Mouse (Mus musculus) NIH3T3 (cell line): ENCODE data around the gene Rpl18.
A peak's percentile ranks its signal among the peaks of the same experiment; 100 is the strongest.

ENCODE experiments used
- DNase-seq: peaks from one replicate; pipeline ENCODE4 v3.0.0-alpha.2; 2012; ENCODE audit warnings: low read depth

Rpl18 gene

GRCm38 (mm10) chr7:45733477-45733876 lies 18.2 kb downstream of the Rpl18 start:
- no peak for DNase-seq

GRCm38 (mm10) chr7:45739162-45739763 lies 24.0 kb downstream of the Rpl18 start:
- DNase-seq, result peak; percentile 96

GRCm38 (mm10) chr7:45739820-45740219 lies 24.6 kb downstream of the Rpl18 start:
- DNase-seq, result peak; percentile 25

- DNase-seq, result no peak
Observed at GRCm38 (mm10) chr7:45741308-45741707, 26.1 kb downstream of the Rpl18 start.

- no peak for DNase-seq
Observed at GRCm38 (mm10) chr7:45741777-45742176, 26.5 kb downstream of the Rpl18 start.

GRCm38 (mm10) chr7:45742338-45742737 lies 27.1 kb downstream of the Rpl18 start:
- peak; percentile 74 for DNase-seq

GRCm38 (mm10) chr7:45744387-45744786 lies 29.1 kb downstream of the Rpl18 start:
- DNase-seq, result peak; percentile 84

GRCm38 (mm10) chr7:45746518-45746917 lies 31.3 kb downstream of the Rpl18 start:
- peak; percentile 26 for DNase-seq

GRCm38 (mm10) chr7:45747450-45747849 lies 32.2 kb downstream of the Rpl18 start:
- no peak for DNase-seq

- DNase-seq, result peak; percentile 35
Observed at GRCm38 (mm10) chr7:45748110-45748509, 32.9 kb downstream of the Rpl18 start.

- DNase-seq, result peak; percentile 69
Observed at GRCm38 (mm10) chr7:45749401-45749800, 34.1 kb downstream of the Rpl18 start.

GRCm38 (mm10) chr7:45750162-45750561 lies 34.9 kb downstream of the Rpl18 start:
- DNase-seq, result peak; percentile 86

GRCm38 (mm10) chr7:45755703-45756102 lies 40.4 kb downstream of the Rpl18 start:
- no peak for DNase-seq

GRCm38 (mm10) chr7:45759400-45759799 lies 44.1 kb downstream of the Rpl18 start:
- DNase-seq, result no peak

- DNase-seq, result no peak
Observed at GRCm38 (mm10) chr7:45760151-45760550, 44.9 kb downstream of the Rpl18 start.

- DNase-seq, result no peak
Observed at GRCm38 (mm10) chr7:45765995-45766394, 50.7 kb downstream of the Rpl18 start.

- no peak for DNase-seq
Observed at GRCm38 (mm10) chr7:45766764-45767163, 51.5 kb downstream of the Rpl18 start.

GRCm38 (mm10) chr7:45767500-45767899 lies 52.2 kb downstream of the Rpl18 start:
- no peak for DNase-seq
